Mouse (Mus musculus): Measurements from ENCODE around the gene D3Ertd254e. TPM values are rescaled to one million over a fixed set of nuclear protein-coding genes. Genes with fewer than 3 reads are reported as not detected.

The D3Ertd254e gene
- polyA plus RNA-seq, 1 experiment from 2014 or later: 11.8 TPM

GRCm38 (mm10) chr3:36173761-36174160 is 22.9 kb downstream of the D3Ertd254e start:
- no peak overlapping the region for H3K4me2 ChIP-seq (replicated peaks)
- no peaks in the 10 kb centered on the region for H3K9me3 ChIP-seq (replicated peaks)
- H3K36me3 ChIP-seq: 0 out of 2 replicates have a peak, but pooled peaks cover 10% of the 10 kb centered on the region
- no peak overlapping the region for H3K4me3 ChIP-seq
- 95% methylated on average over 2 of the region's 2 CpGs for WGBS
- ATAC-seq (ENCODE audit: low FRiP score): no peak
- no peaks in the 10 kb centered on the region for H3K27me3 ChIP-seq
- H3K27ac ChIP-seq: no peak overlapping the region
- no peak overlapping the region for H3K9ac ChIP-seq
- no peaks in the 10 kb centered on the region for H3K4me1 ChIP-seq

- Histone ChIP-seq H3K9me3 (replicated peaks) (no peaks in the 10 kb centered on the region), H3K4me3 (no peak overlapping the region), H3K4me1 (no peaks in the 10 kb centered on the region), H3K27ac (no peak overlapping the region), H3K4me2 (replicated peaks) (no peak overlapping the region), H3K27me3 (no peaks in the 10 kb centered on the region), H3K9ac (no peak overlapping the region), H3K36me3 (no peaks in the 10 kb centered on the region)
- ATAC-seq (ENCODE audit: low FRiP score): no peak
- WGBS: 11% methylated on average over 4 of the region's 4 CpGs
Observed at GRCm38 (mm10) chr3:36181519-36181918, 30.7 kb downstream of the D3Ertd254e start.

- 82% methylated on average over 4 of the region's 4 CpGs for WGBS
- H3K36me3 ChIP-seq: no peaks in the 10 kb centered on the region
- no peaks in the 10 kb centered on the region for H3K4me1 ChIP-seq
- no peak for ATAC-seq (ENCODE audit: low FRiP score)
- H3K4me3 ChIP-seq: no peak overlapping the region
- H3K9me3 ChIP-seq (replicated peaks): no peaks in the 10 kb centered on the region
- no peak overlapping the region for H3K4me2 ChIP-seq (replicated peaks)
- H3K27ac ChIP-seq: no peak overlapping the region
- no peak overlapping the region for H3K9ac ChIP-seq
- H3K27me3 ChIP-seq: no peaks in the 10 kb centered on the region
Observed at GRCm38 (mm10) chr3:36186510-36186909, 35.7 kb downstream of the D3Ertd254e start.

- Histone ChIP-seq H3K4me3 (no peak overlapping the region), H3K9ac (no peak overlapping the region), H3K36me3 (no peaks in the 10 kb centered on the region), H3K27ac (no peak overlapping the region), H3K27me3 (no peaks in the 10 kb centered on the region), H3K9me3 (replicated peaks) (no peaks in the 10 kb centered on the region), H3K4me2 (replicated peaks) (no peak overlapping the region), H3K4me1 (no peaks in the 10 kb centered on the region)
- WGBS: 91% methylated on average over 8 of the region's 8 CpGs
- no peak for ATAC-seq (ENCODE audit: low FRiP score)
Observed at GRCm38 (mm10) chr3:36189243-36189642, 38.4 kb downstream of the D3Ertd254e start.

GRCm38 (mm10) chr3:36201098-36201497 is 50.3 kb downstream of the D3Ertd254e start:
- Histone ChIP-seq H3K4me3 (no peak overlapping the region), H3K27ac (no peak overlapping the region), H3K9ac (no peak overlapping the region), H3K27me3 (no peaks in the 10 kb centered on the region), H3K4me1 (no peaks in the 10 kb centered on the region), H3K9me3 (replicated peaks) (no peaks in the 10 kb centered on the region), H3K36me3 (no peaks in the 10 kb centered on the region), H3K4me2 (replicated peaks) (no peak overlapping the region)
- 83% methylated on average over 5 of the region's 5 CpGs for WGBS
- ATAC-seq (ENCODE audit: low FRiP score): no peak

- Histone ChIP-seq H3K27me3 (no peaks in the 10 kb centered on the region), H3K4me1 (no peaks in the 10 kb centered on the region), H3K36me3 (no peaks in the 10 kb centered on the region), H3K9me3 (replicated peaks) (no peaks in the 10 kb centered on the region), H3K4me3 (no peak overlapping the region), H3K9ac (no peak overlapping the region), H3K4me2 (replicated peaks) (no peak overlapping the region), H3K27ac (no peak overlapping the region)
- ATAC-seq (ENCODE audit: low FRiP score): no peak
- 86% methylated on average over 7 of the region's 7 CpGs for WGBS
Observed at GRCm38 (mm10) chr3:36202932-36203331, 52.1 kb downstream of the D3Ertd254e start.

- Histone ChIP-seq H3K9ac (no peak overlapping the region), H3K4me2 (replicated peaks) (no peak overlapping the region), H3K4me1 (no peaks in the 10 kb centered on the region), H3K36me3 (no peaks in the 10 kb centered on the region), H3K9me3 (replicated peaks) (no peaks in the 10 kb centered on the region), H3K27me3 (no peaks in the 10 kb centered on the region), H3K4me3 (no peak overlapping the region), H3K27ac (no peak overlapping the region)
- ATAC-seq (ENCODE audit: low FRiP score): no peak
- 74% methylated on average over 19 of the region's 19 CpGs for WGBS
Observed at GRCm38 (mm10) chr3:36207520-36208264, 56.9 kb downstream of the D3Ertd254e start.

- no peak overlapping the region for H3K4me3 ChIP-seq
- WGBS: 72% methylated on average over 11 of the region's 11 CpGs
- no peak overlapping the region for H3K9ac ChIP-seq
- no peaks in the 10 kb centered on the region for H3K9me3 ChIP-seq (replicated peaks)
- no peak overlapping the region for H3K4me2 ChIP-seq (replicated peaks)
- peak; percentile 54; the same call in 1 of the 2 replicates for ATAC-seq (ENCODE audit: low FRiP score)
- H3K4me1 ChIP-seq: no peaks in the 10 kb centered on the region
- no peaks in the 10 kb centered on the region for H3K36me3 ChIP-seq
- no peaks in the 10 kb centered on the region for H3K27me3 ChIP-seq
- no peak overlapping the region for H3K27ac ChIP-seq
Observed at GRCm38 (mm10) chr3:36209776-36210555, 59.1 kb downstream of the D3Ertd254e start.

- no peak overlapping the region for H3K27ac ChIP-seq
- no peak overlapping the region for H3K4me2 ChIP-seq (replicated peaks)
- no peak for ATAC-seq (ENCODE audit: low FRiP score)
- no peaks in the 10 kb centered on the region for H3K4me1 ChIP-seq
- no peaks in the 10 kb centered on the region for H3K27me3 ChIP-seq
- WGBS: 77% methylated on average over 2 of the region's 2 CpGs
- no peaks in the 10 kb centered on the region for H3K9me3 ChIP-seq (replicated peaks)
- no peak overlapping the region for H3K4me3 ChIP-seq
- no peak overlapping the region for H3K9ac ChIP-seq
- no peaks in the 10 kb centered on the region for H3K36me3 ChIP-seq
Observed at GRCm38 (mm10) chr3:36210939-36211338, 60.1 kb downstream of the D3Ertd254e start.

- H3K36me3 ChIP-seq: no peaks in the 10 kb centered on the region
- WGBS: 83% methylated on average over 4 of the region's 4 CpGs
- H3K4me2 ChIP-seq (replicated peaks): no peak overlapping the region
- H3K9me3 ChIP-seq (replicated peaks): no peaks in the 10 kb centered on the region
- H3K4me1 ChIP-seq: no peaks in the 10 kb centered on the region
- no peak for ATAC-seq (ENCODE audit: low FRiP score)
- H3K4me3 ChIP-seq: no peak overlapping the region
- H3K9ac ChIP-seq: no peak overlapping the region
- H3K27ac ChIP-seq: no peak overlapping the region
- no peaks in the 10 kb centered on the region; the same call in 1 of the 2 replicates for H3K27me3 ChIP-seq
Observed at GRCm38 (mm10) chr3:36212758-36213157, 61.9 kb downstream of the D3Ertd254e start.

All from hindbrain, embryonic 12.5 days (tissue).